Mouse (Mus musculus): ENCODE results near the gene Pcp4. TPM values are rescaled to one million over a fixed set of nuclear protein-coding genes. Genes with fewer than 3 reads are reported as not detected.
"Not testable (repeated sequence)": the region's sequence is repeated elsewhere in the genome, so short reads cannot be mapped to it uniquely, and the experiment has no call there.

Gene Pcp4
- polyA plus RNA-seq, 1 experiment from 2014 or later, result 83.8 TPM

- no peak within 1 kb of the TSS for H3K4me3 ChIP-seq (ENCODE audit: low read length)
- H3K9me3 ChIP-seq (ENCODE audit: low read length), result no peaks in the 10 kb centered on the region
- 58% methylated on average over 2 of the region's 2 CpGs for WGBS
- no peaks in the 10 kb centered on the region for H3K27me3 ChIP-seq (ENCODE audit: insufficient read depth, low read length)
- H3K9ac ChIP-seq (replicated peaks; ENCODE audit: low read length), result no peak within 1 kb of the TSS
- no peaks in the 10 kb centered on the region for H3K4me1 ChIP-seq (ENCODE audit: insufficient read depth, low read length)
- no peak within 1 kb of the TSS for H3K4me2 ChIP-seq (replicated peaks; ENCODE audit: low read depth, low read length)
- no peak for ATAC-seq (ENCODE audit: low FRiP score, low TSS enrichment)
- no peak within 1 kb of the TSS for H3K27ac ChIP-seq (ENCODE audit: low read length)
- H3K36me3 ChIP-seq (ENCODE audit: insufficient read depth, low read length), result no peaks in the 10 kb centered on the region
These were observed 23.9 kb upstream of the Pcp4 start, which contains the start of gene Itgb2l for GRCm38 (mm10) chr16:96443468-96443867. Gene Itgb2l (minus strand): TSS chr16:96443619.

- H3K36me3 ChIP-seq (ENCODE audit: insufficient read depth, low read length); H3K4me3 ChIP-seq (ENCODE audit: low read length); H3K27me3 ChIP-seq (ENCODE audit: insufficient read depth, low read length); H3K9me3 ChIP-seq (ENCODE audit: low read length); H3K4me2 ChIP-seq (replicated peaks; ENCODE audit: low read depth, low read length); ATAC-seq (ENCODE audit: low FRiP score, low TSS enrichment); H3K9ac ChIP-seq (replicated peaks; ENCODE audit: low read length); H3K27ac ChIP-seq (ENCODE audit: low read length); H3K4me1 ChIP-seq (ENCODE audit: insufficient read depth, low read length): not testable (repeated sequence)
- WGBS, result 96% methylated on average over 12 of the region's 16 CpGs
These were observed 16.5 kb upstream of the Pcp4 start for GRCm38 (mm10) chr16:96450871-96451270.

- Histone ChIP-seq H3K9ac (replicated peaks; ENCODE audit: low read length) (no peak overlapping the region), H3K4me1 (ENCODE audit: insufficient read depth, low read length) (no peaks in the 10 kb centered on the region), H3K9me3 (ENCODE audit: low read length) (no peaks in the 10 kb centered on the region), H3K27ac (ENCODE audit: low read length) (no peak overlapping the region), H3K27me3 (ENCODE audit: insufficient read depth, low read length) (no peaks in the 10 kb centered on the region), H3K36me3 (ENCODE audit: insufficient read depth, low read length) (no peaks in the 10 kb centered on the region), H3K4me3 (ENCODE audit: low read length) (no peak overlapping the region), H3K4me2 (replicated peaks; ENCODE audit: low read depth, low read length) (no peak overlapping the region)
- no peak for ATAC-seq (ENCODE audit: low FRiP score, low TSS enrichment)
These were observed 13.3 kb upstream of the Pcp4 start for GRCm38 (mm10) chr16:96454086-96454485.

GRCm38 (mm10) chr16:96457612-96458011, 9.8 kb upstream of the Pcp4 start:
- 43% methylated on average over 5 of the region's 5 CpGs for WGBS
- H3K27ac ChIP-seq (ENCODE audit: low read length), result no peak overlapping the region
- H3K9ac ChIP-seq (replicated peaks; ENCODE audit: low read length), result no peak overlapping the region
- H3K4me2 ChIP-seq (replicated peaks; ENCODE audit: low read depth, low read length), result no peak overlapping the region
- no peaks in the 10 kb centered on the region for H3K27me3 ChIP-seq (ENCODE audit: insufficient read depth, low read length)
- H3K4me1 ChIP-seq (ENCODE audit: insufficient read depth, low read length), result no peaks in the 10 kb centered on the region
- H3K4me3 ChIP-seq (ENCODE audit: low read length), result no peak overlapping the region
- H3K36me3 ChIP-seq (ENCODE audit: insufficient read depth, low read length), result no peaks in the 10 kb centered on the region
- no peaks in the 10 kb centered on the region for H3K9me3 ChIP-seq (ENCODE audit: low read length)
- ATAC-seq (ENCODE audit: low FRiP score, low TSS enrichment), result no peak

GRCm38 (mm10) chr16:96459356-96459755, 8.1 kb upstream of the Pcp4 start:
- Histone ChIP-seq H3K9ac (replicated peaks; ENCODE audit: low read length) (no peak overlapping the region), H3K4me1 (ENCODE audit: insufficient read depth, low read length) (no peaks in the 10 kb centered on the region), H3K4me3 (ENCODE audit: low read length) (no peak overlapping the region), H3K4me2 (replicated peaks; ENCODE audit: low read depth, low read length) (no peak overlapping the region), H3K27ac (ENCODE audit: low read length) (no peak overlapping the region), H3K9me3 (ENCODE audit: low read length) (no peaks in the 10 kb centered on the region), H3K27me3 (ENCODE audit: insufficient read depth, low read length) (no peaks in the 10 kb centered on the region), H3K36me3 (ENCODE audit: insufficient read depth, low read length) (no peaks in the 10 kb centered on the region)
- WGBS, result 89% methylated on average over 2 of the region's 2 CpGs
- no peak for ATAC-seq (ENCODE audit: low FRiP score, low TSS enrichment)

- Histone ChIP-seq H3K4me2 (replicated peaks; ENCODE audit: low read depth, low read length) (no peak overlapping the region), H3K4me1 (ENCODE audit: insufficient read depth, low read length) (no peaks in the 10 kb centered on the region), H3K4me3 (ENCODE audit: low read length) (no peak overlapping the region), H3K9me3 (ENCODE audit: low read length) (no peaks in the 10 kb centered on the region), H3K27ac (ENCODE audit: low read length) (no peak overlapping the region), H3K9ac (replicated peaks; ENCODE audit: low read length) (no peak overlapping the region), H3K27me3 (ENCODE audit: insufficient read depth, low read length) (no peaks in the 10 kb centered on the region), H3K36me3 (ENCODE audit: insufficient read depth, low read length) (no peaks in the 10 kb centered on the region)
- no peak for ATAC-seq (ENCODE audit: low FRiP score, low TSS enrichment)
- 54% methylated on average over 3 of the region's 3 CpGs for WGBS
These were observed 6.6 kb upstream of the Pcp4 start for GRCm38 (mm10) chr16:96460788-96461187.

GRCm38 (mm10) chr16:96468011-96468410, 605 bp downstream of the Pcp4 start:
- Histone ChIP-seq H3K9me3 (ENCODE audit: low read length) (no peaks in the 10 kb centered on the region), H3K4me3 (ENCODE audit: low read length) (peak overlapping the region; percentile 20), H3K27me3 (ENCODE audit: insufficient read depth, low read length) (peaks cover 4% of the 10 kb centered on the region; the same call in 1 of the 2 replicates), H3K4me1 (ENCODE audit: insufficient read depth, low read length) (peaks cover 19% of the 10 kb centered on the region), H3K27ac (ENCODE audit: low read length) (no peak overlapping the region), H3K36me3 (ENCODE audit: insufficient read depth, low read length) (no peaks in the 10 kb centered on the region), H3K9ac (replicated peaks; ENCODE audit: low read length) (no peak overlapping the region), H3K4me2 (replicated peaks; ENCODE audit: low read depth, low read length) (peak overlapping the region; percentile 28; the same call in 1 of the 2 replicates)
- ATAC-seq (ENCODE audit: low FRiP score, low TSS enrichment), result no peak
- WGBS, result 39% methylated on average over 4 of the region's 4 CpGs

- peak; percentile 61 for ATAC-seq (ENCODE audit: low FRiP score, low TSS enrichment)
These were observed 1.3 kb downstream of the Pcp4 start for GRCm38 (mm10) chr16:96468698-96469097.

GRCm38 (mm10) chr16:96469640-96470039, 2.2 kb downstream of the Pcp4 start:
- H3K4me1 ChIP-seq (ENCODE audit: insufficient read depth, low read length), result peaks cover 19% of the 10 kb centered on the region
- H3K27me3 ChIP-seq (ENCODE audit: insufficient read depth, low read length), result peaks cover 4% of the 10 kb centered on the region; the same call in 1 of the 2 replicates
- no peaks in the 10 kb centered on the region for H3K36me3 ChIP-seq (ENCODE audit: insufficient read depth, low read length)
- no peak for ATAC-seq (ENCODE audit: low FRiP score, low TSS enrichment)
- WGBS, result 41% methylated on average over 4 of the region's 4 CpGs
- no peak overlapping the region for H3K9ac ChIP-seq (replicated peaks; ENCODE audit: low read length)
- no peak overlapping the region for H3K27ac ChIP-seq (ENCODE audit: low read length)
- H3K4me3 ChIP-seq (ENCODE audit: low read length), result no peak overlapping the region
- H3K9me3 ChIP-seq (ENCODE audit: low read length), result no peaks in the 10 kb centered on the region
- H3K4me2 ChIP-seq (replicated peaks; ENCODE audit: low read depth, low read length), result no peak overlapping the region

More at GRCm38 (mm10) chr16:96468698-96469097, 1.3 kb downstream of the Pcp4 start:
- Histone ChIP-seq H3K4me1 (ENCODE audit: insufficient read depth, low read length) (peaks cover 19% of the 10 kb centered on the region), H3K4me2 (replicated peaks; ENCODE audit: low read depth, low read length) (peak overlapping the region; percentile 13; the same call in 1 of the 2 replicates), H3K9ac (replicated peaks; ENCODE audit: low read length) (no peak overlapping the region), H3K36me3 (ENCODE audit: insufficient read depth, low read length) (no peaks in the 10 kb centered on the region), H3K27ac (ENCODE audit: low read length) (no peak overlapping the region), H3K27me3 (ENCODE audit: insufficient read depth, low read length) (peaks cover 4% of the 10 kb centered on the region; the same call in 1 of the 2 replicates), H3K9me3 (ENCODE audit: low read length) (no peaks in the 10 kb centered on the region), H3K4me3 (ENCODE audit: low read length) (no peak overlapping the region)
- WGBS, result 76% methylated on average over 4 of the region's 4 CpGs

- Histone ChIP-seq H3K27ac (ENCODE audit: low read length) (no peak overlapping the region), H3K36me3 (ENCODE audit: insufficient read depth, low read length) (no peaks in the 10 kb centered on the region), H3K27me3 (ENCODE audit: insufficient read depth, low read length) (no peaks in the 10 kb centered on the region), H3K9ac (replicated peaks; ENCODE audit: low read length) (no peak overlapping the region), H3K4me2 (replicated peaks; ENCODE audit: low read depth, low read length) (0 out of 2 replicates have a peak overlapping the region, but pooled peaks have one; percentile 5), H3K9me3 (ENCODE audit: low read length) (no peaks in the 10 kb centered on the region), H3K4me1 (ENCODE audit: insufficient read depth, low read length) (peaks cover 19% of the 10 kb centered on the region), H3K4me3 (ENCODE audit: low read length) (no peak overlapping the region)
- ATAC-seq (ENCODE audit: low FRiP score, low TSS enrichment), result no peak
- WGBS, result 26% methylated on average over 5 of the region's 5 CpGs
These were observed 5.0 kb downstream of the Pcp4 start for GRCm38 (mm10) chr16:96472361-96472760.
